Mouse (Mus musculus): ENCODE measurements around the gene Gm10037. TPM values are rescaled to one million over a fixed set of nuclear protein-coding genes. Genes with fewer than 3 reads are reported as not detected.
A peak's percentile ranks its signal among the peaks of the same experiment; 100 is the strongest.

Gm10037 gene
- polyA plus RNA-seq, 1 experiment, result not detected

GRCm38 (mm10) chr13:67844119-67844852 is 13.4 kb downstream of the Gm10037 start:
- Histone ChIP-seq H3K4me3 (ENCODE audit: insufficient read depth, poor library complexity, severe bottlenecking) (no peak overlapping the region), H3K79me3 (ENCODE audit: low read depth) (no peaks in the 10 kb centered on the region), H3K36me3 (ENCODE audit: control insufficient read depth, insufficient read depth) (no peaks in the 10 kb centered on the region), H3K79me2 (ENCODE audit: control insufficient read depth, insufficient read depth) (no peaks in the 10 kb centered on the region), H3K27me3 (ENCODE audit: control insufficient read depth, insufficient read depth, insufficient read length) (no peaks in the 10 kb centered on the region), H3ac (ENCODE audit: control insufficient read depth, insufficient read length, low read depth) (peak overlapping the region; percentile 23)
- TF ChIP-seq FOSL1 (IDR thresholded peaks at IDR 0.05; ENCODE audit: insufficient read depth, low read length, poor library complexity, severe bottlenecking) (no peak), MYOD1 (IDR thresholded peaks at IDR 0.05; ENCODE audit: control insufficient read depth, insufficient read length, low read depth) (no peak), USF1 (IDR thresholded peaks at IDR 0.05; ENCODE audit: low read depth) (no peak), CTCF (IDR thresholded peaks at IDR 0.05; ENCODE audit: control insufficient read depth, insufficient read depth, insufficient read length) (no peak), CEBPB (IDR thresholded peaks at IDR 0.05; ENCODE audit: low read depth) (no peak)

GRCm38 (mm10) chr13:67844853-67845194 is 13.9 kb downstream of the Gm10037 start:
- H3K27me3 ChIP-seq (ENCODE audit: control insufficient read depth, insufficient read depth, insufficient read length), result no peaks in the 10 kb centered on the region
- no peak overlapping the region for H3K4me3 ChIP-seq (ENCODE audit: insufficient read depth, poor library complexity, severe bottlenecking)
- H3K79me3 ChIP-seq (ENCODE audit: low read depth), result no peaks in the 10 kb centered on the region
- no peaks in the 10 kb centered on the region for H3K36me3 ChIP-seq (ENCODE audit: control insufficient read depth, insufficient read depth)
- TF ChIP-seq MYOD1 (IDR thresholded peaks at IDR 0.05; ENCODE audit: control insufficient read depth, insufficient read length, low read depth) (no peak), FOSL1 (IDR thresholded peaks at IDR 0.05; ENCODE audit: insufficient read depth, low read length, poor library complexity, severe bottlenecking) (no peak), CEBPB (IDR thresholded peaks at IDR 0.05; ENCODE audit: low read depth) (no peak), USF1 (IDR thresholded peaks at IDR 0.05; ENCODE audit: low read depth) (no peak), MAX (IDR thresholded peaks at IDR 0.05) (no peak), MYOG (IDR thresholded peaks at IDR 0.05; ENCODE audit: control insufficient read depth, extremely low read depth, insufficient read length) (no peak), CTCF (IDR thresholded peaks at IDR 0.05; ENCODE audit: control insufficient read depth, insufficient read depth, insufficient read length) (no peak)
- H3K79me2 ChIP-seq (ENCODE audit: control insufficient read depth, insufficient read depth), result no peaks in the 10 kb centered on the region
- no peak overlapping the region for H3ac ChIP-seq (ENCODE audit: control insufficient read depth, insufficient read length, low read depth)

- Histone ChIP-seq H3K27me3 (ENCODE audit: control insufficient read depth, insufficient read depth, insufficient read length) (no peaks in the 10 kb centered on the region), H3K36me3 (ENCODE audit: control insufficient read depth, insufficient read depth) (no peaks in the 10 kb centered on the region), H3ac (ENCODE audit: control insufficient read depth, insufficient read length, low read depth) (no peak overlapping the region), H3K79me3 (ENCODE audit: low read depth) (no peaks in the 10 kb centered on the region), H3K4me3 (ENCODE audit: insufficient read depth, poor library complexity, severe bottlenecking) (no peak overlapping the region), H3K79me2 (ENCODE audit: control insufficient read depth, insufficient read depth) (no peaks in the 10 kb centered on the region)
- TF ChIP-seq CEBPB (IDR thresholded peaks at IDR 0.05; ENCODE audit: low read depth) (no peak), MAX (IDR thresholded peaks at IDR 0.05) (no peak), USF1 (IDR thresholded peaks at IDR 0.05; ENCODE audit: low read depth) (no peak), MYOG (IDR thresholded peaks at IDR 0.05; ENCODE audit: control insufficient read depth, extremely low read depth, insufficient read length) (no peak), CTCF (IDR thresholded peaks at IDR 0.05; ENCODE audit: control insufficient read depth, insufficient read depth, insufficient read length) (no peak), FOSL1 (IDR thresholded peaks at IDR 0.05; ENCODE audit: insufficient read depth, low read length, poor library complexity, severe bottlenecking) (no peak), MYOD1 (IDR thresholded peaks at IDR 0.05; ENCODE audit: control insufficient read depth, insufficient read length, low read depth) (no peak)
Observed at GRCm38 (mm10) chr13:67850361-67850760, 19.5 kb downstream of the Gm10037 start.

GRCm38 (mm10) chr13:67853130-67853529 is 22.2 kb downstream of the Gm10037 start:
- no peak overlapping the region for H3ac ChIP-seq (ENCODE audit: control insufficient read depth, insufficient read length, low read depth)
- H3K79me3 ChIP-seq (ENCODE audit: low read depth), result no peaks in the 10 kb centered on the region
- no peak for TF ChIP-seq FOSL1 (IDR thresholded peaks at IDR 0.05; ENCODE audit: insufficient read depth, low read length, poor library complexity, severe bottlenecking)
- no peak for TF ChIP-seq CTCF (IDR thresholded peaks at IDR 0.05; ENCODE audit: control insufficient read depth, insufficient read depth, insufficient read length)
- TF ChIP-seq CEBPB (IDR thresholded peaks at IDR 0.05; ENCODE audit: low read depth), result no peak
- no peak for TF ChIP-seq MYOD1 (IDR thresholded peaks at IDR 0.05; ENCODE audit: control insufficient read depth, insufficient read length, low read depth)
- TF ChIP-seq USF1 (IDR thresholded peaks at IDR 0.05; ENCODE audit: low read depth), result no peak
- TF ChIP-seq MYOG (IDR thresholded peaks at IDR 0.05; ENCODE audit: control insufficient read depth, extremely low read depth, insufficient read length), result no peak
- no peak for TF ChIP-seq MAX (IDR thresholded peaks at IDR 0.05)
- H3K27me3 ChIP-seq (ENCODE audit: control insufficient read depth, insufficient read depth, insufficient read length), result no peaks in the 10 kb centered on the region
- no peaks in the 10 kb centered on the region for H3K36me3 ChIP-seq (ENCODE audit: control insufficient read depth, insufficient read depth)
- no peaks in the 10 kb centered on the region for H3K79me2 ChIP-seq (ENCODE audit: control insufficient read depth, insufficient read depth)
- H3K4me3 ChIP-seq (ENCODE audit: insufficient read depth, poor library complexity, severe bottlenecking), result no peak overlapping the region

- Histone ChIP-seq H3K79me3 (ENCODE audit: low read depth) (no peaks in the 10 kb centered on the region), H3ac (ENCODE audit: control insufficient read depth, insufficient read length, low read depth) (no peak overlapping the region), H3K27me3 (ENCODE audit: control insufficient read depth, insufficient read depth, insufficient read length) (no peaks in the 10 kb centered on the region), H3K4me3 (ENCODE audit: insufficient read depth, poor library complexity, severe bottlenecking) (no peak overlapping the region), H3K36me3 (ENCODE audit: control insufficient read depth, insufficient read depth) (no peaks in the 10 kb centered on the region), H3K79me2 (ENCODE audit: control insufficient read depth, insufficient read depth) (no peaks in the 10 kb centered on the region)
- TF ChIP-seq USF1 (IDR thresholded peaks at IDR 0.05; ENCODE audit: low read depth) (no peak), CTCF (IDR thresholded peaks at IDR 0.05; ENCODE audit: control insufficient read depth, insufficient read depth, insufficient read length) (no peak), MYOD1 (IDR thresholded peaks at IDR 0.05; ENCODE audit: control insufficient read depth, insufficient read length, low read depth) (no peak), FOSL1 (IDR thresholded peaks at IDR 0.05; ENCODE audit: insufficient read depth, low read length, poor library complexity, severe bottlenecking) (no peak)
Observed at GRCm38 (mm10) chr13:67853983-67854382, 23.1 kb downstream of the Gm10037 start.

GRCm38 (mm10) chr13:67857317-67857716 is 26.4 kb downstream of the Gm10037 start:
- H3ac ChIP-seq (ENCODE audit: control insufficient read depth, insufficient read length, low read depth), result no peak overlapping the region
- H3K36me3 ChIP-seq (ENCODE audit: control insufficient read depth, insufficient read depth), result no peaks in the 10 kb centered on the region
- H3K27me3 ChIP-seq (ENCODE audit: control insufficient read depth, insufficient read depth, insufficient read length), result no peaks in the 10 kb centered on the region
- H3K79me3 ChIP-seq (ENCODE audit: low read depth), result no peaks in the 10 kb centered on the region
- no peak overlapping the region for H3K4me3 ChIP-seq (ENCODE audit: insufficient read depth, poor library complexity, severe bottlenecking)
- no peaks in the 10 kb centered on the region for H3K79me2 ChIP-seq (ENCODE audit: control insufficient read depth, insufficient read depth)
- TF ChIP-seq MYOD1 (IDR thresholded peaks at IDR 0.05; ENCODE audit: control insufficient read depth, insufficient read length, low read depth), result no peak
- TF ChIP-seq USF1 (IDR thresholded peaks at IDR 0.05; ENCODE audit: low read depth), result no peak
- no peak for TF ChIP-seq FOSL1 (IDR thresholded peaks at IDR 0.05; ENCODE audit: insufficient read depth, low read length, poor library complexity, severe bottlenecking)
- no peak for TF ChIP-seq CEBPB (IDR thresholded peaks at IDR 0.05; ENCODE audit: low read depth)
- no peak for TF ChIP-seq CTCF (IDR thresholded peaks at IDR 0.05; ENCODE audit: control insufficient read depth, insufficient read depth, insufficient read length)
- TF ChIP-seq MYOG (IDR thresholded peaks at IDR 0.05; ENCODE audit: control insufficient read depth, extremely low read depth, insufficient read length), result no peak
- TF ChIP-seq MAX (IDR thresholded peaks at IDR 0.05), result no peak

Data from C2C12 (cell line).